Comparison of ENCODE assay signal across 26 mouse cellular contexts in genomic region chr6:119420357-119420756, GRCm38 (mm10). TPM values are rescaled to one million over a fixed set of nuclear protein-coding genes. Genes with fewer than 3 reads are reported as not detected.
A peak's percentile ranks its signal among the peaks of the same experiment; 100 is the strongest.
DNase-seq lines count a peak whose midpoint lies in the region; TF ChIP-seq lines count a peak whose summit lies in the region.
"Had no signal": no experiment of that assay in that cellular context is flagged by ENCODE, and none has a peak within 500 bp of the region (broad histone marks: within the 10 kb centered on the region; RNA-seq: fewer than 3 reads in every experiment).

No protein-coding gene starts in this region.

- peaks cover 5% of the 10 kb centered on the region for H3K4me1 ChIP-seq in ES-Bruce4 (ENCODE audit: control insufficient read depth, insufficient read depth, low read length)

- TF ChIP-seq CTCF in ES-Bruce4 (IDR thresholded peaks at IDR 0.05; ENCODE audit: low read depth, low read length), result peak; percentile 10

- no peaks in the 10 kb centered on the region for H3K9me3 ChIP-seq in ES-Bruce4 (replicated peaks; ENCODE audit: control insufficient read depth, insufficient read depth, low read length, poor library complexity, severe bottlenecking)
- H3K9me3 ChIP-seq: hindbrain, embryonic 12.5 days; kidney, embryonic 15.5 days; liver, embryonic 15.5 days; lung, embryonic 15.5 days; midbrain, embryonic 12.5 days had no signal

- no peaks in the 10 kb centered on the region for H3K36me3 ChIP-seq in ES-Bruce4 (ENCODE audit: control insufficient read depth, insufficient read depth, low read length, poor library complexity, severe bottlenecking)
- H3K36me3 ChIP-seq: hindbrain, embryonic 12.5 days; kidney, embryonic 15.5 days; liver, embryonic 15.5 days; lung, embryonic 15.5 days; midbrain, embryonic 12.5 days had no signal

- no peak for TF ChIP-seq EP300 in ES-Bruce4 (IDR thresholded peaks at IDR 0.05; ENCODE audit: insufficient read depth, low read depth, low read length)

- no peak overlapping the region for H3K4me3 ChIP-seq in ES-Bruce4 (ENCODE audit: low read depth, low read length)
- H3K4me3 ChIP-seq: erythroblast, embryonic 14.5 days; hindbrain, embryonic 12.5 days; kidney, embryonic 15.5 days; liver, embryonic 15.5 days; lung, embryonic 15.5 days; midbrain, embryonic 12.5 days had no signal

- peak overlapping the region; percentile 1 for H3K27ac ChIP-seq in ES-Bruce4 (ENCODE audit: insufficient read depth, low read length)
- H3K27ac ChIP-seq: hindbrain, embryonic 12.5 days; hindbrain, postnatal 0 days; kidney, embryonic 15.5 days; liver, embryonic 15.5 days; lung, embryonic 15.5 days; midbrain, embryonic 12.5 days had no signal

- TF ChIP-seq POLR2A in ES-Bruce4 (IDR thresholded peaks at IDR 0.05; ENCODE audit: insufficient read depth, low read length), result no peak

- no peak overlapping the region for H3K9ac ChIP-seq in ES-Bruce4 (ENCODE audit: low read depth, poor library complexity, severe bottlenecking)
- H3K9ac ChIP-seq: hindbrain, embryonic 12.5 days; kidney, embryonic 15.5 days; liver, embryonic 15.5 days; lung, embryonic 15.5 days; midbrain, embryonic 12.5 days had no signal

- DNase-seq in 416B (ENCODE audit: low read depth), result peak; percentile 70
- peak; percentile 48 for DNase-seq in forelimb bud, embryonic 11.5 days (ENCODE audit: low read depth, low spot score)
- peak; percentile 36 for DNase-seq in naive thymus-derived CD4-positive, alpha-beta T cell, adult 2 months (ENCODE audit: low read depth)
- DNase-seq in adrenal gland, adult 2 months, result no peak
- DNase-seq in kidney, adult 18-20 months, result no peak
- no peak for DNase-seq in gastrocnemius, postnatal 10 days
- DNase-seq: adrenal gland, postnatal 36 days; B cell, adult 2 months; cerebellum, adult 18-20 months; cerebellum, postnatal 14 days; gastrocnemius, postnatal 36 days; heart, adult 18-20 months; heart, postnatal 36 days; liver; retina, postnatal 1 day; right cerebral cortex, postnatal 14 days; thymus, adult 18-20 months; thymus, postnatal 36 days had no signal

- no peaks in the 10 kb centered on the region for H3K27me3 ChIP-seq in ES-Bruce4 (ENCODE audit: control insufficient read depth, insufficient read depth, low read length, poor library complexity, severe bottlenecking)
- H3K27me3 ChIP-seq: hindbrain, embryonic 12.5 days; kidney, embryonic 15.5 days; liver, embryonic 15.5 days; lung, embryonic 15.5 days had no signal

RNA-seq across cellular contexts. Expression of gene Adipor2, which starts 2.9 kb away (rescaled TPM):
- 104 and 111 TPM in 2 replicates for polyA plus RNA-seq in ES-Bruce4 (2011; ENCODE audit: insufficient read depth, insufficient read length, low read depth, missing spikeins)
- total RNA-seq in adrenal gland, adult 2 months (2021), result 100 to 1,000 TPM; 194 to 198 TPM
- 55.9 and 62.9 TPM in 2 replicates for polyA plus RNA-seq in adrenal gland, adult 2 months (2012; rRNA removed)
- 10 to 100 TPM; 55.7 to 56.2 TPM for total RNA-seq in gastrocnemius, postnatal 10 days (2021)

RNA-seq across cellular contexts. Expression of gene Fbxl14, which starts 59.1 kb away (rescaled TPM):
- 30.9 and 37.9 TPM in 2 replicates for polyA plus RNA-seq in ES-Bruce4 (2011; ENCODE audit: insufficient read depth, insufficient read length, low read depth, missing spikeins)
- total RNA-seq in adrenal gland, adult 2 months (2021), result 10 to 100 TPM; 31.9 to 36.9 TPM
- 104 and 107 TPM in 2 replicates for polyA plus RNA-seq in adrenal gland, adult 2 months (2012; rRNA removed)
- 10 to 100 TPM; 12.5 to 14.1 TPM for total RNA-seq in gastrocnemius, postnatal 10 days (2021)

Comparison
In these comparisons a context has a peak if more than half of its experiments do, and no peak if none do; other contexts are left out.
1. DNase-seq: peak in 416B (single experiment), forelimb bud, embryonic 11.5 days (single experiment) and naive thymus-derived CD4-positive, alpha-beta T cell, adult 2 months (single experiment); none in adrenal gland, adult 2 months (single experiment), kidney, adult 18-20 months (single experiment) and gastrocnemius, postnatal 10 days (single experiment).